Mouse (Mus musculus) hindbrain, embryonic 13.5 days (tissue): ENCODE data around the gene Nt5c. TPM values are rescaled to one million over a fixed set of nuclear protein-coding genes. Genes with fewer than 3 reads are reported as not detected.
A peak's percentile ranks its signal among the peaks of the same experiment; 100 is the strongest.
"Not testable (repeated sequence)": the region's sequence is repeated elsewhere in the genome, so short reads cannot be mapped to it uniquely, and the experiment has no call there.

Experiments
- ATAC-seq: fragments of 200-750 bp; cut with Nextera tagmentation; 2 replicates; pipeline ENCODE4 v1.8.0; 2017; ENCODE audit warnings: moderate TSS enrichment; ENCODE audit not compliant: low FRiP score
- H3K27ac ChIP-seq: fragments of 300-500 bp; sonication (generic); 2 replicates; pipeline ENCODE4 v1.5.1; 2015; ENCODE audit warnings: inconsistent platforms, mild to moderate bottlenecking, moderate library complexity
- H3K27me3 ChIP-seq: fragments of 300-500 bp; sonication (generic); 2 replicates; pipeline ENCODE4 v1.6.1; 2015; ENCODE audit warnings: mild to moderate bottlenecking, inconsistent platforms
- H3K36me3 ChIP-seq: fragments of 300-500 bp; sonication (generic); 2 replicates; pipeline ENCODE4 v1.6.1; 2015; ENCODE audit warnings: mild to moderate bottlenecking, inconsistent platforms
- H3K4me1 ChIP-seq: fragments of 300-500 bp; sonication (generic); replicated peaks from 2 replicates; pipeline ENCODE4 v1.6.1; 2015; ENCODE audit warnings: inconsistent platforms
- H3K4me2 ChIP-seq: fragments of 300-500 bp; sonication (generic); 2 replicates; pipeline ENCODE4 v1.6.1; 2015; ENCODE audit warnings: inconsistent platforms, mild to moderate bottlenecking, moderate library complexity
- H3K4me3 ChIP-seq: fragments of 300-500 bp; sonication (generic); 2 replicates; pipeline ENCODE4 v1.5.1; 2015; ENCODE audit warnings: mild to moderate bottlenecking, inconsistent platforms
- H3K9ac ChIP-seq: fragments of 300-500 bp; sonication (generic); 2 replicates; pipeline ENCODE4 v1.6.1; 2015; ENCODE audit warnings: mild to moderate bottlenecking, inconsistent platforms
- H3K9me3 ChIP-seq: fragments of 300-500 bp; sonication (generic); 2 replicates; pipeline ENCODE4 v1.6.1; 2016; ENCODE audit warnings: inconsistent platforms
- WGBS: fragments of 180-500 bp; shearing (Covaris S2); methylation state at CpG from one replicate; pipeline ENCODE4 v1.1.7; 2015; 5-methylcytosine and 5-hydroxymethylcytosine counted together
- polyA plus RNA-seq: library from polyadenylated mRNA; unstranded; fragments of >200 nt; fragmentation: Nextera tagmentation; extraction: Ambion mirVana; gene quantifications from 2 replicates; pipeline ENCODE4 v1.2.1, GENCODE M21; 2015

Nt5c gene
- polyA plus RNA-seq: 104 and 105 TPM in 2 replicates

- Histone ChIP-seq H3K27me3 (no peaks in the 10 kb centered on the region), H3K4me2 (peak within 1 kb of the TSS; percentile 69), H3K27ac (peak within 1 kb of the TSS; percentile 92), H3K4me3 (peak within 1 kb of the TSS; percentile 70), H3K36me3 (peaks cover 22% of the 10 kb centered on the region), H3K9me3 (no peaks in the 10 kb centered on the region), H3K9ac (peak within 1 kb of the TSS; percentile 82), H3K4me1 (peaks cover 27% of the 10 kb centered on the region)
- WGBS: under 1% methylated on average over 42 of the region's 43 CpGs
- peak; percentile 92 for ATAC-seq
These were observed at the start of gene Nt5c for GRCm38 (mm10) chr11:115491356-115492083. Nt5c (minus strand) TSS chr11:115491862.

GRCm38 (mm10) chr11:115538045-115538444 is 46.4 kb upstream of the Nt5c start:
- no peaks in the 10 kb centered on the region for H3K27me3 ChIP-seq
- ATAC-seq: no peak
- no peak overlapping the region for H3K4me2 ChIP-seq
- peaks cover 12% of the 10 kb centered on the region for H3K36me3 ChIP-seq
- no peak overlapping the region for H3K4me3 ChIP-seq
- H3K9ac ChIP-seq: no peak overlapping the region
- H3K9me3 ChIP-seq: no peaks in the 10 kb centered on the region
- peaks cover 24% of the 10 kb centered on the region for H3K4me1 ChIP-seq
- WGBS: 62% methylated on average over 2 of the region's 2 CpGs
- H3K27ac ChIP-seq: no peak overlapping the region

- WGBS: 76% methylated on average over 10 of the region's 10 CpGs
- no peaks in the 10 kb centered on the region for H3K27me3 ChIP-seq
- peaks cover 22% of the 10 kb centered on the region for H3K36me3 ChIP-seq
- H3K4me1 ChIP-seq: peaks cover 28% of the 10 kb centered on the region
- peak overlapping the region; percentile 59 for H3K9ac ChIP-seq
- H3K27ac ChIP-seq: peak overlapping the region; percentile 100
- H3K9me3 ChIP-seq: no peaks in the 10 kb centered on the region
- H3K4me2 ChIP-seq: peak overlapping the region; percentile 52
- H3K4me3 ChIP-seq: peak overlapping the region; percentile 89
- ATAC-seq: no peak
These were observed 45.4 kb upstream of the Nt5c start for GRCm38 (mm10) chr11:115536856-115537568.

- peak within 1 kb of the TSS; percentile 93 for H3K9ac ChIP-seq
- peaks cover 28% of the 10 kb centered on the region for H3K4me1 ChIP-seq
- peak within 1 kb of the TSS; percentile 77 for H3K4me2 ChIP-seq
- peak within 1 kb of the TSS; percentile 89 for H3K4me3 ChIP-seq
- H3K27ac ChIP-seq: peak within 1 kb of the TSS; percentile 100
- H3K9me3 ChIP-seq: no peaks in the 10 kb centered on the region
- WGBS: under 1% methylated on average over 62 of the region's 70 CpGs
- ATAC-seq: peak; percentile 89
- no peaks in the 10 kb centered on the region for H3K27me3 ChIP-seq
- H3K36me3 ChIP-seq: peaks cover 31% of the 10 kb centered on the region
These were observed 44.5 kb upstream of the Nt5c start, which contains the start of gene Sumo2 for GRCm38 (mm10) chr11:115536038-115536681. Sumo2 (minus strand) TSS chr11:115536276.

GRCm38 (mm10) chr11:115535401-115536037 is 43.9 kb upstream of the Nt5c start:
- Histone ChIP-seq H3K4me2 (peak overlapping the region; percentile 77), H3K27me3 (no peaks in the 10 kb centered on the region), H3K4me1 (peaks cover 28% of the 10 kb centered on the region), H3K36me3 (peaks cover 33% of the 10 kb centered on the region), H3K4me3 (peak overlapping the region; percentile 89), H3K9me3 (no peaks in the 10 kb centered on the region), H3K27ac (peak overlapping the region; percentile 100), H3K9ac (peak overlapping the region; percentile 93)
- ATAC-seq: peak; percentile 87
- WGBS: under 1% methylated on average over 63 of the region's 84 CpGs

DNA sequence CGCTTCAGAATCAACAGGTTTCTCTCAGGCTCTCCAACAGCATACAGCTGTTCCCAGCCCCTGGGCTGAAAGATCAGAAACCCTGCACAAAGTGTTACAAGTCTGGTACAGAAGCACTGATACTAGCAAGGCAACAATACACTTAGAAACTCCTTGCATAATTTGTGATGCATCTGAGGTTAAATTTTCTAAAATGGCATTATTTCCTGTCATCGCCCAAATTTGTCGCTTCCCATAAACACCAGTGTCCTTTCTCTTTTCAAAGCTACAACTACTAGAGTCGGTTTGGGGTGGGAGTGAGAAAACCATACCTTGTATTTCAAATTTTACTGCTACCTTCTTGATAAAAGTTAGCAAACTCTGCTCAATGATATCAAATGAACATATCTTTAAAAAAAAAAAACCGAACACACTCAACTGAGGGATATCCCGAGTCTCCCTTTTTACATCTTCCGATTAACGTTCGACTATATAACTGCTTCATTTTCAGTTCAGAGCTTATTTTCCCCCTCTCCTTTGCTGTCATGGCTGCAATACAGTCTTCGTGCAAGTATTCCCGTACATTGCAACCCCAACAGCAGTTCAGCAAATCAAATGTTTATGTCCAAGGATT is 43.2 kb upstream of the Nt5c start:
- 8% methylated on average over 11 of the region's 11 CpGs for WGBS
- H3K9ac ChIP-seq: peak overlapping the region; percentile 93
- peaks cover 39% of the 10 kb centered on the region for H3K36me3 ChIP-seq
- no peaks in the 10 kb centered on the region for H3K9me3 ChIP-seq
- peak overlapping the region; percentile 77 for H3K4me2 ChIP-seq
- no peaks in the 10 kb centered on the region for H3K27me3 ChIP-seq
- peaks cover 28% of the 10 kb centered on the region for H3K4me1 ChIP-seq
- peak overlapping the region; percentile 100 for H3K27ac ChIP-seq
- ATAC-seq: no peak
- H3K4me3 ChIP-seq: peak overlapping the region; percentile 89

- not testable (repeated sequence) for H3K27ac ChIP-seq, H3K4me2 ChIP-seq, H3K9ac ChIP-seq, H3K27me3 ChIP-seq, H3K9me3 ChIP-seq, ATAC-seq, H3K4me1 ChIP-seq, H3K4me3 ChIP-seq
- WGBS: 86% methylated on average over 3 of the region's 3 CpGs
- peaks cover 83% of the 10 kb centered on the region for H3K36me3 ChIP-seq
These were observed 34.8 kb upstream of the Nt5c start for GRCm38 (mm10) chr11:115526446-115526845.

- Histone ChIP-seq H3K9me3 (no peaks in the 10 kb centered on the region), H3K27me3 (no peaks in the 10 kb centered on the region), H3K4me3 (no peak overlapping the region), H3K4me2 (no peak overlapping the region), H3K36me3 (peaks cover 52% of the 10 kb centered on the region), H3K4me1 (no peaks in the 10 kb centered on the region), H3K27ac (no peak overlapping the region), H3K9ac (no peak overlapping the region)
- WGBS: 79% methylated on average over 2 of the region's 2 CpGs
- ATAC-seq: no peak
These were observed 31.0 kb upstream of the Nt5c start for GRCm38 (mm10) chr11:115522703-115523102.

GRCm38 (mm10) chr11:115522238-115522637 is 30.6 kb upstream of the Nt5c start:
- Histone ChIP-seq H3K4me3 (no peak overlapping the region), H3K4me2 (no peak overlapping the region), H3K9ac (no peak overlapping the region), H3K27me3 (no peaks in the 10 kb centered on the region), H3K4me1 (no peaks in the 10 kb centered on the region), H3K9me3 (no peaks in the 10 kb centered on the region), H3K27ac (no peak overlapping the region), H3K36me3 (peaks cover 48% of the 10 kb centered on the region)
- no peak for ATAC-seq
- 93% methylated on average over 2 of the region's 2 CpGs for WGBS

DNA sequence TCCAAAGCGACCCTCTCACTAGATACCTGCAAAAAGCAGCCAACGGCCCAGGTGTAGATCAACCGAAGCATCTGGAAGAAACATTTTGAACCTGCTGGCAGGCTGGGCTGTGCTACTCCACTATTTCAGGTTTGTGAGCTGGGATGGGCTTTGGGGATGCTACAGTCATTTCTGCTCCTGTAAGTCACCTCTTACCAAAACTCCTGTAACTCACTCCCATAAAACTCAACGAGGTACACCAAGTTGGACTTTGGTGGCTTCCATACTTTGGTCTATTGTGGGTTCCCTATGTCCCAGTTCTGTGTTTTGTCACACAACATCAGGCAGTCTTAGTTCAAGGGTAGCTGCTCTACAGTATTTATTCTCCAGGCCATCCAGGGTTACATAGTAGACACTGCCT is 29.4 kb upstream of the Nt5c start:
- Histone ChIP-seq H3K27me3 (no peaks in the 10 kb centered on the region), H3K27ac (no peak overlapping the region), H3K4me1 (no peaks in the 10 kb centered on the region), H3K9me3 (no peaks in the 10 kb centered on the region), H3K4me3 (no peak overlapping the region), H3K9ac (no peak overlapping the region), H3K4me2 (no peak overlapping the region), H3K36me3 (peaks cover 36% of the 10 kb centered on the region)
- 88% methylated on average over 4 of the region's 4 CpGs for WGBS
- ATAC-seq: no peak

GRCm38 (mm10) chr11:115520218-115520617 is 28.6 kb upstream of the Nt5c start:
- no peak overlapping the region for H3K9ac ChIP-seq
- 61% methylated on average over 2 of the region's 2 CpGs for WGBS
- no peak for ATAC-seq
- no peaks in the 10 kb centered on the region for H3K9me3 ChIP-seq
- no peak overlapping the region for H3K4me2 ChIP-seq
- no peaks in the 10 kb centered on the region for H3K27me3 ChIP-seq
- H3K36me3 ChIP-seq: peaks cover 27% of the 10 kb centered on the region
- H3K4me3 ChIP-seq: no peak overlapping the region
- no peak overlapping the region for H3K27ac ChIP-seq
- H3K4me1 ChIP-seq: peaks cover under 1% of the 10 kb centered on the region; the same call in 1 of the 2 replicates
